Mouse (Mus musculus): ENCODE data around the gene Meis2.

The Meis2 gene

GRCm38 (mm10) chr2:116065570-116066005 is at the start of gene Meis2:
Meis2 (minus strand) TSS chr2:116065839.
- peak; percentile 86 for DNase-seq (ENCODE audit: low read depth, low spot score)

- DNase-seq (ENCODE audit: low read depth, low spot score) = peak; percentile 48
These were observed 40.6 kb upstream of the Meis2 start for GRCm38 (mm10) chr2:116106194-116106593.

GRCm38 (mm10) chr2:116105179-116105578 is 39.5 kb upstream of the Meis2 start:
- no peak for DNase-seq (ENCODE audit: low read depth, low spot score)

- DNase-seq (ENCODE audit: low read depth, low spot score) = no peak
These were observed 37.9 kb upstream of the Meis2 start for GRCm38 (mm10) chr2:116103411-116103996.

GRCm38 (mm10) chr2:116101221-116101620 is 35.6 kb upstream of the Meis2 start:
- peak; percentile 62 for DNase-seq (ENCODE audit: low read depth, low spot score)

GRCm38 (mm10) chr2:116080961-116081360 is 15.3 kb upstream of the Meis2 start:
- DNase-seq (ENCODE audit: low read depth, low spot score) = no peak

- no peak for DNase-seq (ENCODE audit: low read depth, low spot score)
These were observed 13.2 kb upstream of the Meis2 start for GRCm38 (mm10) chr2:116078841-116079240.

- no peak for DNase-seq (ENCODE audit: low read depth, low spot score)
These were observed 12.1 kb upstream of the Meis2 start for GRCm38 (mm10) chr2:116077716-116078115.

GRCm38 (mm10) chr2:116076752-116077480 is 11.3 kb upstream of the Meis2 start:
- DNase-seq (ENCODE audit: low read depth, low spot score) = no peak

- DNase-seq (ENCODE audit: low read depth, low spot score) = peak; percentile 60
These were observed 10.3 kb upstream of the Meis2 start for GRCm38 (mm10) chr2:116075902-116076301.

GRCm38 (mm10) chr2:116075477-116075876 is 9.8 kb upstream of the Meis2 start:
- DNase-seq (ENCODE audit: low read depth, low spot score) = no peak

- no peak for DNase-seq (ENCODE audit: low read depth, low spot score)
These were observed 9.2 kb upstream of the Meis2 start for GRCm38 (mm10) chr2:116074726-116075440.

- DNase-seq (ENCODE audit: low read depth, low spot score) = no peak
These were observed 8.4 kb upstream of the Meis2 start for GRCm38 (mm10) chr2:116074061-116074460.

GRCm38 (mm10) chr2:116073311-116073904 is 7.8 kb upstream of the Meis2 start:
- DNase-seq (ENCODE audit: low read depth, low spot score) = no peak

GRCm38 (mm10) chr2:116072706-116073105 is 7.1 kb upstream of the Meis2 start:
- DNase-seq (ENCODE audit: low read depth, low spot score) = no peak

GRCm38 (mm10) chr2:116072321-116072640 is 6.6 kb upstream of the Meis2 start:
- DNase-seq (ENCODE audit: low read depth, low spot score) = no peak

- peak; percentile 64 for DNase-seq (ENCODE audit: low read depth, low spot score)
These were observed 6.1 kb upstream of the Meis2 start for GRCm38 (mm10) chr2:116071571-116072320.

GRCm38 (mm10) chr2:116070614-116071425 is 5.2 kb upstream of the Meis2 start:
- no peak for DNase-seq (ENCODE audit: low read depth, low spot score)

- peak; percentile 23 for DNase-seq (ENCODE audit: low read depth, low spot score)
These were observed 4.0 kb upstream of the Meis2 start for GRCm38 (mm10) chr2:116069451-116070225.

- no peak for DNase-seq (ENCODE audit: low read depth, low spot score)
These were observed 3.3 kb upstream of the Meis2 start for GRCm38 (mm10) chr2:116068901-116069300.
